Mouse (Mus musculus) thymus, adult 2 months (tissue): ENCODE data around the gene Xpo4.

Experiments
- CTCF ChIP-seq: fragments of 200-500 bp; IDR thresholded peaks from 2 replicates; pipeline ENCODE4 v1.5.1; 2012; ENCODE audit warnings: mild to moderate bottlenecking, control low read depth, low read length, moderate library complexity, borderline replicate concordance; ENCODE audit not compliant: control insufficient read depth, poor library complexity, insufficient read depth; ENCODE audit errors: extremely low read depth
- POLR2A ChIP-seq: fragments of 200-500 bp; IDR thresholded peaks from 2 replicates; pipeline ENCODE4 v1.6.1; 2012; ENCODE audit warnings: mild to moderate bottlenecking, low read length, control low read depth, moderate library complexity; ENCODE audit not compliant: control insufficient read depth, poor library complexity, insufficient read depth; ENCODE audit errors: extremely low read depth

- TF ChIP-seq CTCF (no peak), POLR2A (no peak)
Measured at GRCm38 (mm10) chr14:57617675-57618074, 47.6 kb downstream of the Xpo4 start.
